Mouse (Mus musculus): ENCODE results near the gene Lipe.

The Lipe gene

GRCm38 (mm10) chr7:25385850-25386555 lies 12.5 kb downstream of the Lipe start:
- DNase-seq, result peak; percentile 91 to 94

DNA sequence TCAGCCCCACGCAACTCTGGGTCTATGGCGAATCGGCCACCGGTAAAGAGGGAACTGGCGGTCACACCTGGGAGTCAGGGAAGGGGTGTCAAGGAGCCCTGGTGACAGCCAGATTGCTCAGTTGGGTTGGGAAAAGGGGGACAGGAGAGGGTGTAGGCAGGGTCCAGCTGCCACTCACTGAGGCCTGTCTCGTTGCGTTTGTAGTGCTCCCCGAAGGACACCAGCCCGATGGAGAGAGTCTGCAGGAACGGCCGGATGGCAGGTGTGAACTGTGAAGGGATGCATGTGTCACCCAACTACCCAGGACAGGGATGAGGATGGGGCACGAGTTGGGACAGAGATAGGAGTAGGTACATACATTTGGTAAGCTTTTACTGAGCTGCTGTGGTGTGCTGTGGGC lies 13.3 kb downstream of the Lipe start:
- no peak for DNase-seq

- DNase-seq, result no peak
Measured at GRCm38 (mm10) chr7:25384818-25385217, 13.7 kb downstream of the Lipe start.

GRCm38 (mm10) chr7:25384318-25384717 lies 14.2 kb downstream of the Lipe start:
- DNase-seq, result no peak

DNA sequence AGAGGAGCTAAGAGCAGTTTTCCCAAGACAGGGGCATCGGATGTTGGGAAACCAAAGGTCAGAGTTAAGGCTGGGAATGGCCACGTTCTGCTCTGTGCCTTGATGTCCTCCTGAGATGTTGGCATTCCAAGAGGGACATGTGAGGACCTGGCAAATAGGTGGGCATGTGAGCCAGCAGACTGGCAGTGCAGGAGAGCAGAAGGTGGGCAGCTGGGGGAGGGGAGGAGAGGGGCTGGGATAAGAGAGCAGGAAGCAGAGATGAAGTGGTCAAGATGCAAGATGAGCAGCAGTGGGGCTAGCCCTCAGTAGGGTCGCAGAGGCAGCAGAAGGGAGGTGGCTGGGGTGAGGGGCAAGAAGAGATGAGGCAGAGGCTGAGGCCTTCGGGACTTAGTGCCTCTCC lies 14.6 kb downstream of the Lipe start:
- DNase-seq, result no peak

DNA sequence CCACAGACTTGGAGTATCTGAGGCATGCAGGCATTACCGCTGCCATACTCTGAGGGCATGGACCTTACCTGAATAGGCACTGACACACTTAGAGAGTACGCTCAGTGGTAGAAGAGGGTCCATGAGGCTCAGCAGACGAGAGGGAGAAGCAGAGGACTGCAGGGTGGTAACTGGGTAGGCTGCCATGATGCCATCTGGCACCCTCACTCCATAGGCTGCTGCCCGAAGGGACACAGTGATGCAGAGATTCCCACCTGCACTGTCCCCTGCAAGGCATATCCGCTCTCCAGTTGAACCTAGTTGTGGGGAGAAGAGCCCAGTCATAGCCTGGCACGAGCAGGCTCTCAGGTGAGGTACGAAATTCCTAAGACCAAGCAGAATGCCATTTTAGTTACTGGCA lies 15.1 kb downstream of the Lipe start:
- no peak for DNase-seq

DNA sequence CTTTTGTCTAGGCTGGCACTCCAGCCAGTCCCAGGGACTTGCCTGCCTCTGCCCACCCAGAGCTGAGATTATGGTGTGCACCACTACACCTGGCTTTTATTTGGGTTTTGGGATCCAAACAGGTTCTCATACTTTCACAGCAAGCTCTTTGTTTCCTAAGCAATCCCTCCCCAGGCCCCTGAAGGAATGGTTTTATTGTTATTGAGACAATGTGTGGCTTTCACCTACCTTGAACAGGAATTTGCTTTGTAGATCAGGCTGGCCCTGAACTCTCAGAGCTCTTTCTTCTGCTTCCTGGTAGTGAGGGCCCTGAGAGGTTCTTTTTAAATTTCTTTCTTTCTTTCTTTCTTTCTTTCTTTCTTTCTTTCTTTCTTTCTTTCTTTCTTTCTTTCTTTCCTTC lies 16.0 kb downstream of the Lipe start:
- DNase-seq, result no peak

- peak in 1 of 2 experiments; percentile 47 for DNase-seq
Measured at GRCm38 (mm10) chr7:25381284-25381680, 17.2 kb downstream of the Lipe start.

DNA sequence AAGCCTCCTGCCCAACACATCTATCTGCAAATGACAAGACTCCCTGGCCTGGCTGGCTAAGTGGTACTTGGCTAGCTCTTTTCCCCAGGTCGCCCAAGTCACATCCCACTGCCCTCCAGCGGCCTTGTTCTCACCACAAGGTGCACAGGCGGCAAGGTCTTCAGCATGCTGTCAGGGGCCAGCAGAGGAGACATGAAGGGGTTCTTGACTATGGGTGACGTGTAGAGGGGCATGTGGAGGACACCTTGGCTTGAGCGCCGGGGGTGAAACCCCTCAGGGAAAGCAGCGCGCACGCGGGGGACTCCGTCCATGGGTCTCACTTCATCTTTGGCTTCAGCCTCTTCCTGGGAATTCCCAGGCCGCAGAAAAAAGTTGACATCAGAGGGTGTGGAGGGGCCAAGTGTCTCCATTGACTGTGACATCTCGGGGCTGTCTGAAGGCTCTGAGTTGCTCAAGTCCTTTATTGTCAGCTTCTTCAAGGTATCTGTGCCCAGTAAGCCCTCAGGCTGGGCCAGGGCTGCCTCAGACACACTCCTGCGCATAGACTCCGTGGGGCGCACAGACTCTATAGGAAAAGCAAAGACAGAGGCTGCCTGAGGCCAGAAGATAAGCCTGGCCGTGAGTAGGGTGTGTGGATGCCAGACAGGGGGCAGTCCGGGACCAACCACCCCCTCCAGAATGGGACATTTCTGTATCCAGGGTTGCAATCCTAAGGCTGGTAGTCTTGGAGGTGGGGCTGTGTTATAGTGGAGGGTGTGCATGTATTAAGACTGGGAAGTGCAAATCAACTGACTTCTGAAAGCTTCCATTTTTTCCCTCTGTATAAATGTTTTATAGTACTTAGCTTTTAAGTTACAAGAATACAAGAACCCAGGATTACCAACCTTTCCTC lies 17.9 kb downstream of the Lipe start:
- DNase-seq, result no peak

DNA sequence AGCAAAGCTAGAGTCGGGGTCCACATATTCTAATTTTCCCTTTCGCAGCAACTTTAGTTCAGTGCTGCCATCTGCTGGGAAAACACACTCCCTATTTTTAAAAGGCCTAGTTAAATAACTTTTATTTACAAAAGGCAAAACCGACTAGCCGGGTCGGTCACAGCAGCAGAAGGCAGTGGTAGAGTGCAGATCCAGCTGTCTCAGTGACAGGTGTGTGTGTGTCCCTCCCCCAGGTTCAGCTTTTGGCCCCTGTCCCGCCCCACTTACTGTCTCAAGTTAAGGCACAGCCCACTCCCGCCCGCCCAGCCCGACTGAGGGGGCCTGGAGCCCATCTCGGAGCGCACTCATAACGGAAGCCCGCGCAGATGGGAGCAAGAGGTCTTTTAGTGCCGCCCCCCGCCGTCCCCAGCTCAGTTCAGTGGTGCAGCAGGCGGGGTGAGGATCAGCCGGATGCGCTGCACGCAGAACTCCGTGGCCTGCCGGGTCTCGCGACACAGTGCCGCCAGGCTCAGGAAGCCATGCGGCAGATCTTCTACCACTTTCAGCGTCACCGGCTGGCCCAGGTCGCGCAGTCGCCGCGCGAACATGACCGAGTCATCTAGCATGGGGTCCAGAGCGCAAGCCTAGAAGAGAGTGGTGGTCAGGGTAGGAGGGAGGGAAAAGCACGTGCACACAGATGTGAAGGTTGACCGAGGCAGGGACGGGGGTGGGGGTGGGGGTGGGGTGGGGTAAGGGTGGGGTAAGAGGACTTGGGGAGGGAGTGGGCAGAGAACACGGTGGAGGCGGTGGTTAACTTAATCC lies 18.8 kb downstream of the Lipe start:
- peak in 1 of 2 experiments; percentile 62 for DNase-seq

DNA sequence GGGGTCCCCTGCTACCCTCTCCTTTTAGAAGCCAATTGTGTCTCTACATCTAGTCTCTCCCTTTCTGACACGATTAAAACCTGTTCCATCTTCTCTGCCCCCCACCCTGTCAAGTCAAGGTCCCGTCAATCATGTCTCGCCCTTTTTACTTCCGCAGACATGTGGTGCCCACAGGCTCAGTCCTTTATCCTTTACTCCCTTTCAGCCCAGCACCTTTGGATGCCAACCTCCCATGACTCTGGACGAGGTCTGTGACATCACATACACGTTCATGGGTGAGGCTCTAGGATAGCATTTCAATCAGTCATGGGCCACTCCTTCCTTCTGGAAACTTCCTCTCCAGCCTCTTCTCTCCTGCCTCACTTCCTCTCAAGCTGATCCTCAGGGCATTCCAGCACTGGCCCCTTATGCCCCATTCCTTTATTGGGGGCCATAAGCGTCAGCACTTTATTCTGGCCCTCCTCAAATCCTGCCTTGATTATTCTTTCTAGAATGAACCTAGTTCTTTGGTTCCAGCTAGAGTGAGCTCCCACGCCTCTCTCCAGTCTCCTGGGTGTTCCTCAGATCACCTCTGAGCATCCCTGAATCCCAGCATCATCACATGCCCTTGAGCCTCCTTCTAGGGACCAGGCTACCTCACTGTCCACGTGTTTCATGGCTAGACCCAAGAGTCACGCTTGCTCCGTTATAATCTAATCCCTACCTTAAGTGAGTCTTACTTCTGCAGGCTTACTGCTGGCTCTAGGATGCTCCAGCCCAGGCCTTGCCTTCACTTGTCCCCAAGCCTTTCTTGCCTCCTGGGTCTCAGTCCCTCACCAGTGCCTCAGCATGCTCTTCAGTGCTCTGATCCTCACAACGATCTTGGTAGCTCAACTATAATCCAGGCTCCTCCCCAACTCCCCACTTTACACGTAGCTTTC lies 20.1 kb downstream of the Lipe start:
- DNase-seq, result no peak

GRCm38 (mm10) chr7:25377100-25377700 lies 21.3 kb downstream of the Lipe start:
- DNase-seq, result peak in 1 of 2 experiments; percentile 58

DNA sequence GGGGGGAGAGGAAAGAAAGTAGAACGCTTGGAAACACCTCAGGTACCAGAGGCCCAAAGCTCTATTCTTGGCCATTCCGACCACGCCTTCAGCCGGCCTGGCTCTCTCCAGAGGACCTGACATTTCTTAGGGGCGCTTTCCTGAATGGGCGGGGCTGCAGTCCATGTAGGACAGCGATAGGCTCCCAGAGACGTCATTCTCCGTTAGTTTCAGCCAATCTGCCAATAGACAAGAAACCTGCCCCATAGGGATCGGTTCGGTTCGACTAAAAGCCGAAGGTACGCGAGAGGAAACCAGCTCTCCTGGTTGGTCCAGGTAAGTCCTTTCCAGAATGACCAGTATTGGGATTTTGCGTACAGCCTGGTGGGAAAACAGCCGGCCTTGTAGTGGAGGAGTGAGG lies 22.0 kb downstream of the Lipe start:
- peak; percentile 95 to 96 for DNase-seq

GRCm38 (mm10) chr7:25372441-25372840 lies 26.1 kb downstream of the Lipe start:
- peak; percentile 75 to 88 for DNase-seq

DNA sequence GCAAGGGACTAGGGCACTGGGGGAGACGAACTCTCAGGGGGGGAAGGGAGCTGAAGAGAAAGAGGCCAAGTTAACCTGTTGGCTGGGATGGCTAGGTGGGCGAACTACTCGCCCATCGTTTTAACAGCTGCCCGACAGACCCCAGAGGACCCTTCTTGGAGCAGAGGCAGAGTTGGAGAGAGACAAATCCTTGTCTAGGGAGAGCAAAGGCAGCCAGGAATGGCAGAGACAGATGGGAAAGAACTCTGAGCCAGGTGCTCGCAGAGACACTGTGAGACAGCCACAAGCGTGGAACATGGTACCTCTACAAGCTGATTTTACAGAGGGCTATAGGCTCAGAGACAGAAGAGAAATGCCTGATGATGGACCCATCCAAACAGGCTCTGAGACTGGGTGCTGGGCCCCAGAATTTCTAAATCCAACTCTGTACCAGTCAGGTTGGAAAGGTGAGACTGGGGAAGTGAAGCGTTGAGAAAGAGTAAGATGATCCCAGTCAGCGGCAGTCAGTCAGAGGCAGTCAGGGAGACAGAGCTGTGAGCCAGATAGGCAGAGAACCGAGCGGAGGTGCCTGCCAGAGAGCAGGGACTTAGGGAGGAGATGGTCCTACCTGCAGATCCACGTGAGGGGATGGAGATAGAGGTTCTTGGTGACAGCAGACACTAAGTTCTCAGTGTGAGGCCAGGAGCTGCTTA lies 29.3 kb downstream of the Lipe start, which contains the start of gene Cnfn:
Gene Cnfn, minus strand, starts transcription at position 667 of the 692 bp plus-strand sequence.
- no peak for DNase-seq

DNA sequence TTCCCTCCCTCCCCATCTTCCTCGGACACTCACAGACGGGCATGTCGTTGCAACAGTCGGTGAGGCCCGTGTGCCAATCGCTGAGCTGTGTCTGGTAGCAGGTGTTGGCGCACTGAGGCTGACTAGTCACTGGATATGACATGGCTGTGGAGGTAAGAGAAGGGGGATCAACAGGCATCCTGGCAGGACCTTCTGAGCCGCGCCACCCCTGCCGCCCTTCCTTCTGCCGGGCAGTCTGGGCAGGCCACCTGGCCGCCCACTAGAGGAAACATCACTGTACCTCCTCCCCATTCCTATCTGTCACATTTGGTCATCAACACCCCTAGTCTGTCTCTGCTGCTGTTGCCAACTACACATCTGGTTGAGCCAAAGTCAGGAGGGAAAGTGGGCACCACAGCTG lies 30.2 kb downstream of the Lipe start:
- no peak for DNase-seq

- peak in 1 of 2 experiments; percentile 34 for DNase-seq
Measured at GRCm38 (mm10) chr7:25367632-25368293, 30.7 kb downstream of the Lipe start.

DNA sequence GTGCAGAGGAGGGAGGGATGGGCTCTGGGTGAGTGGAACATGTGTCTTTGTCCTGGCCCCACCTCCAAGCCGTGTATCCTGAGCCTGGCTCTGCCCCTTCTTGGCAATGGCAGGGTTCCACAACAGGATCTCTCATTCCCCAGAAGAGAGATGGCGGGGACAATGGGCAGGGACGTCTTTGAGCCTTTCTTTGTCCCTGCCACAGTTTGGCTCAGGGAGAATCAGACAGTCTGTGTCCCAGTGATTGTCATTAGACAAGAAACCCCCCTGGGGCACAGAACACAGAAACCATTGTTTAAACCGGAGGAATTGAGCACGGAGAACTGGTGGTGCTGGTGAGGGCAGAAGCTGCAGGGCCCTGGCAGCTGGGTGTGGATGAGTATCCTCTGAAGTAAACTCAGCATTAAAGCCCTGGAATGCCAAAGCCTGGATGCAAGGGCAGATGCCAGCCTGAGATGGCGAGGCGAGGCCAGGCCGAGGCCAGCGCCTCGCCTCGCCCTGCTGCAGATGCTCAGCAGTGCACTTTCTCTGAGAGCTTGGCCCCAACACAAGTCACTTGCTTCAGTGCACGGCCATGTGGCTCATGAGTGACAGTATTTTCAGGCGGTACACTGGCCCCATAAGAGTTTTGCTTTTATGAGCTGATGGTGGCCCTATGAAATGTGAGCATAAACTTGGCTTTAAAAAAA lies 32.4 kb downstream of the Lipe start:
- DNase-seq, result no peak

- no peak for DNase-seq
Measured at GRCm38 (mm10) chr7:25363632-25364031, 34.9 kb downstream of the Lipe start.

DNA sequence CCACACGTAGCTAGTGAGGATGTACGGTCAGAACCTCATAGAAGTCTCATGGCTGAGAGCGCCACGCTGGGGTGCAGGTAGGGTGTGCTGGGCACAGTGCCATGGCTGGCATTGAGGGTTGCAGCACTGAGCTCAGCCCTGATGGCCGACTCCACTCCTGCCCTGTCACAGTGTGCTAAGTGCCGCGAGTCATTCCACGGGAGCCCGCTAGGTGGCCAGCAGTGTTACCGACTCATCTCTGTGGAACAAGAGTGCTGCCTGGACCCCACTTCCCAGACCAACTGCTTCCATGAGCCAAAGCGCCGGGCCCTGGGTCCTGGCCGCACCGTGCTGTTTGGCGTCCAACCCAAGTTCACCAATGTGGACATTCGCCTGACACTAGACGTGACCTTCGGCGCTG lies 35.4 kb downstream of the Lipe start:
- DNase-seq, result no peak
